Mouse (Mus musculus) liver, embryonic 13.5 days (tissue): ENCODE measurements around the gene Grin1. TPM values are rescaled to one million over a fixed set of nuclear protein-coding genes. Genes with fewer than 3 reads are reported as not detected.

Source experiments
- ATAC-seq: fragments of 200-750 bp; cut with Nextera tagmentation; 2 replicates; pipeline ENCODE4 v1.8.0; 2017; ENCODE audit warnings: low read depth, mild to moderate bottlenecking, moderate number of reproducible peaks, moderate library complexity
- DNase-seq: peaks from one replicate; pipeline ENCODE4 v3.0.0; 2022
- H3K27ac ChIP-seq: fragments of 300-500 bp; sonication (generic); 2 replicates; pipeline ENCODE4 v1.5.1; 2015; ENCODE audit warnings: moderate library complexity, mild to moderate bottlenecking, inconsistent platforms
- H3K27me3 ChIP-seq: fragments of 300-500 bp; sonication (generic); 2 replicates; pipeline ENCODE4 v1.6.1; 2015; ENCODE audit warnings: mild to moderate bottlenecking, inconsistent platforms
- H3K36me3 ChIP-seq: fragments of 300-500 bp; sonication (generic); 2 replicates; pipeline ENCODE4 v1.6.1; 2015; ENCODE audit warnings: mild to moderate bottlenecking, inconsistent platforms
- H3K4me1 ChIP-seq: fragments of 300-500 bp; sonication (generic); replicated peaks from 2 replicates; pipeline ENCODE4 v1.6.1; 2015; ENCODE audit warnings: inconsistent platforms
- H3K4me2 ChIP-seq: fragments of 300-500 bp; sonication (generic); 2 replicates; pipeline ENCODE4 v1.6.1; 2015; ENCODE audit warnings: inconsistent platforms, mild to moderate bottlenecking, moderate library complexity
- H3K4me3 ChIP-seq: fragments of 300-500 bp; sonication (generic); replicated peaks from 2 replicates; pipeline ENCODE4 v1.5.1; 2015; ENCODE audit warnings: mild to moderate bottlenecking, inconsistent platforms
- H3K9ac ChIP-seq: fragments of 300-500 bp; sonication (generic); 2 replicates; pipeline ENCODE4 v1.6.1; 2015; ENCODE audit warnings: mild to moderate bottlenecking, inconsistent platforms
- H3K9me3 ChIP-seq: fragments of 300-500 bp; sonication (generic); replicated peaks from 2 replicates; pipeline ENCODE4 v1.6.1; 2016; ENCODE audit warnings: inconsistent platforms
- WGBS: fragments of 180-500 bp; shearing (Covaris S2); methylation state at CpG from one replicate; pipeline ENCODE4 v1.1.7; 2015; ENCODE audit not compliant: insufficient replicate concordance; 5-methylcytosine and 5-hydroxymethylcytosine counted together
- polyA plus RNA-seq: library from polyadenylated mRNA; unstranded; fragments of >200 nt; fragmentation: Nextera tagmentation; extraction: Ambion mirVana; gene quantifications from 2 replicates; pipeline ENCODE4 v1.2.1, GENCODE M21; 2015

The Grin1 gene
- polyA plus RNA-seq, 1 experiment from 2014 or later: 0.12 TPM

- ATAC-seq (peak; percentile 34; the same call in 1 of the 2 replicates), DNase-seq (peak; percentile 68)
- no peaks in the 10 kb centered on the region for H3K9me3 ChIP-seq
- H3K4me2 ChIP-seq: no peak overlapping the region
- 57% methylated on average over 13 of the region's 13 CpGs for WGBS
- H3K27ac ChIP-seq: no peak overlapping the region
- no peaks in the 10 kb centered on the region for H3K27me3 ChIP-seq
- H3K36me3 ChIP-seq: peaks cover 95% of the 10 kb centered on the region
- H3K9ac ChIP-seq: no peak overlapping the region
- no peaks in the 10 kb centered on the region for H3K4me1 ChIP-seq
- no peak overlapping the region for H3K4me3 ChIP-seq
Measured at GRCm38 (mm10) chr2:25278928-25279882, 39.8 kb downstream of the Grin1 start.

- Histone ChIP-seq H3K9me3 (no peaks in the 10 kb centered on the region), H3K36me3 (peaks cover 77% of the 10 kb centered on the region), H3K9ac (peak overlapping the region; percentile 90), H3K27me3 (no peaks in the 10 kb centered on the region), H3K4me2 (peak overlapping the region; percentile 93), H3K4me3 (peak overlapping the region; percentile 94), H3K27ac (peak overlapping the region; percentile 86), H3K4me1 (peaks cover 41% of the 10 kb centered on the region)
- ATAC-seq (no peak), DNase-seq (no peak)
- WGBS: 32% methylated on average over 16 of the region's 16 CpGs
Measured at GRCm38 (mm10) chr2:25273010-25273409, 46.0 kb downstream of the Grin1 start.

GRCm38 (mm10) chr2:25272515-25272914, 46.5 kb downstream of the Grin1 start:
- Histone ChIP-seq H3K4me3 (peak overlapping the region; percentile 94), H3K27me3 (no peaks in the 10 kb centered on the region), H3K36me3 (peaks cover 74% of the 10 kb centered on the region), H3K4me2 (peak overlapping the region; percentile 93), H3K9me3 (no peaks in the 10 kb centered on the region), H3K4me1 (peaks cover 46% of the 10 kb centered on the region), H3K9ac (peak overlapping the region; percentile 90), H3K27ac (peak overlapping the region; percentile 86)
- DNase-seq: no peak
- ATAC-seq: peak; percentile 55
- under 1% methylated on average over 29 of the region's 29 CpGs for WGBS

- peak within 1 kb of the TSS; percentile 94 for H3K4me3 ChIP-seq
- H3K27ac ChIP-seq: peak within 1 kb of the TSS; percentile 86
- H3K9me3 ChIP-seq: no peaks in the 10 kb centered on the region
- DNase-seq: peak; percentile 97
- H3K9ac ChIP-seq: peak within 1 kb of the TSS; percentile 90
- H3K36me3 ChIP-seq: peaks cover 69% of the 10 kb centered on the region
- no peaks in the 10 kb centered on the region for H3K27me3 ChIP-seq
- ATAC-seq: peak; percentile 94
- H3K4me1 ChIP-seq: peaks cover 52% of the 10 kb centered on the region
- WGBS: under 1% methylated on average over 55 of the region's 55 CpGs
- peak within 1 kb of the TSS; percentile 93 for H3K4me2 ChIP-seq
Measured at GRCm38 (mm10) chr2:25271827-25272511, 47.0 kb downstream of the Grin1 start, which contains the start of the genes Ssna1 and Anapc2. Gene Ssna1 (minus strand): TSS chr2:25272438. Gene Anapc2 (plus strand): TSS chr2:25272478.

GRCm38 (mm10) chr2:25267746-25268309, 51.2 kb downstream of the Grin1 start:
- Histone ChIP-seq H3K9me3 (no peaks in the 10 kb centered on the region), H3K4me1 (peaks cover 81% of the 10 kb centered on the region), H3K27ac (peak overlapping the region; percentile 16; the same call in 1 of the 2 replicates), H3K9ac (0 out of 2 replicates have a peak overlapping the region, but pooled peaks have one; percentile 7), H3K36me3 (peaks cover 32% of the 10 kb centered on the region), H3K4me3 (no peak overlapping the region), H3K4me2 (no peak overlapping the region), H3K27me3 (0 out of 2 replicates have a peak, but pooled peaks cover 10% of the 10 kb centered on the region)
- DNase-seq (no peak), ATAC-seq (no peak)
- WGBS: 69% methylated on average over 4 of the region's 4 CpGs

GRCm38 (mm10) chr2:25267241-25267640, 51.7 kb downstream of the Grin1 start:
- Histone ChIP-seq H3K36me3 (peaks cover 32% of the 10 kb centered on the region), H3K4me1 (peaks cover 80% of the 10 kb centered on the region), H3K4me3 (no peak overlapping the region), H3K27me3 (0 out of 2 replicates have a peak, but pooled peaks cover 10% of the 10 kb centered on the region), H3K9ac (peak overlapping the region; percentile 37), H3K27ac (peak overlapping the region; percentile 66), H3K4me2 (0 out of 2 replicates have a peak overlapping the region, but pooled peaks have one; percentile 99), H3K9me3 (no peaks in the 10 kb centered on the region)
- ATAC-seq (no peak), DNase-seq (no peak)

- no peaks in the 10 kb centered on the region for H3K9me3 ChIP-seq
- H3K4me2 ChIP-seq: peak overlapping the region; percentile 99
- whole genome bisulfite sequencing: 49% methylated on average over 2 of the region's 2 CpGs
- H3K27ac ChIP-seq: peak overlapping the region; percentile 66
- ATAC-seq (no peak), DNase-seq (no peak)
- H3K4me3 ChIP-seq: 0 out of 2 replicates have a peak overlapping the region, but pooled peaks have one; percentile 29
- peaks cover 32% of the 10 kb centered on the region for H3K36me3 ChIP-seq
- peaks cover 85% of the 10 kb centered on the region for H3K4me1 ChIP-seq
- H3K27me3 ChIP-seq: 0 out of 2 replicates have a peak, but pooled peaks cover 10% of the 10 kb centered on the region
- peak overlapping the region; percentile 37 for H3K9ac ChIP-seq
Measured at GRCm38 (mm10) chr2:25266720-25267119, 52.3 kb downstream of the Grin1 start.

- Histone ChIP-seq H3K4me1 (peaks cover 83% of the 10 kb centered on the region), H3K9me3 (no peaks in the 10 kb centered on the region), H3K4me3 (peak overlapping the region; percentile 29), H3K36me3 (peaks cover 30% of the 10 kb centered on the region), H3K27ac (peak overlapping the region; percentile 66; the same call in 1 of the 2 replicates), H3K4me2 (peak overlapping the region; percentile 99), H3K9ac (peak overlapping the region; percentile 37), H3K27me3 (0 out of 2 replicates have a peak, but pooled peaks cover 10% of the 10 kb centered on the region)
- ATAC-seq: no peak
- WGBS: 43% methylated on average over 6 of the region's 6 CpGs
- no peak for DNase-seq
Measured at GRCm38 (mm10) chr2:25265897-25266656, 52.9 kb downstream of the Grin1 start.

GRCm38 (mm10) chr2:25264851-25265250, 54.1 kb downstream of the Grin1 start:
- peaks cover 18% of the 10 kb centered on the region for H3K36me3 ChIP-seq
- H3K4me2 ChIP-seq: peak overlapping the region; percentile 99
- DNase-seq: no peak
- no peaks in the 10 kb centered on the region for H3K9me3 ChIP-seq
- peaks cover 71% of the 10 kb centered on the region for H3K4me1 ChIP-seq
- 63% methylated on average over 3 of the region's 3 CpGs for WGBS
- no peak for ATAC-seq
- H3K27ac ChIP-seq: no peak overlapping the region
- peak overlapping the region; percentile 87; the same call in 1 of the 2 replicates for H3K4me3 ChIP-seq
- H3K27me3 ChIP-seq: 0 out of 2 replicates have a peak, but pooled peaks cover 10% of the 10 kb centered on the region
- peak overlapping the region; percentile 87 for H3K9ac ChIP-seq

GRCm38 (mm10) chr2:25264286-25264660, 54.7 kb downstream of the Grin1 start:
- WGBS: 63% methylated on average over 5 of the region's 5 CpGs
- Histone ChIP-seq H3K9me3 (no peaks in the 10 kb centered on the region), H3K27ac (no peak overlapping the region), H3K4me2 (peak overlapping the region; percentile 99), H3K4me3 (peak overlapping the region; percentile 87), H3K36me3 (peaks cover 12% of the 10 kb centered on the region), H3K27me3 (0 out of 2 replicates have a peak, but pooled peaks cover 10% of the 10 kb centered on the region), H3K9ac (peak overlapping the region; percentile 87), H3K4me1 (peaks cover 69% of the 10 kb centered on the region)
- DNase-seq (no peak), ATAC-seq (no peak)
